Mouse (Mus musculus) gonadal fat pad, adult 2 months (tissue): ENCODE measurements around the gene Tmem135. TPM values are rescaled to one million over a fixed set of nuclear protein-coding genes. Genes with fewer than 3 reads are reported as not detected.
"Not testable (repeated sequence)": the region's sequence is repeated elsewhere in the genome, so short reads cannot be mapped to it uniquely, and the experiment has no call there.

ENCODE experiments used
- DNase-seq: peaks from one replicate; pipeline ENCODE4 v3.0.0-alpha.2; 2012; ENCODE audit warnings: low read depth
- polyA plus RNA-seq: library from polyadenylated mRNA; depleted of rRNA; stranded (reverse); fragments of >200 nt; gene quantifications from 2 replicates; pipeline ENCODE4 v1.2.3, GENCODE M21; 2012

The Tmem135 gene
- polyA plus RNA-seq, 1 experiment, result 108 TPM

DNA sequence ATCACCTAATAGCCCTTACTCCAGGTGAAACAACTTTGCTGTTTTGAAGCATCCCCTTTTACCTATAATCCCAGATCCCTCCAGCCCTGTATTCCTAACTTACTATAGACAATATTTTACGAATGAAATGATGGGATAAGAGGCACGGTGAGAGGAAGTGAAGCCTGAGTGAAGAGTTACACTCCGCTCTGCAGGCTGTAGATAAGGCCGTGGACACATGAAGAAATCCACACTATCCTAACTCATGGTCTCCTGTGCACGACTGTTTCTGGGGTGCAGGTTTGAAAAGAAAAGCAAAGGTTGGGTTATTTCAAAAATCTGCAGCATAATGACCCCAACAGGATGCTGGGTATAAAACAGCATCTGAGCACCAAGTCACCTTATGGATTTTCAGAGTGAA, 77.8 kb downstream of the Tmem135 start:
- no peak for DNase-seq

DNA sequence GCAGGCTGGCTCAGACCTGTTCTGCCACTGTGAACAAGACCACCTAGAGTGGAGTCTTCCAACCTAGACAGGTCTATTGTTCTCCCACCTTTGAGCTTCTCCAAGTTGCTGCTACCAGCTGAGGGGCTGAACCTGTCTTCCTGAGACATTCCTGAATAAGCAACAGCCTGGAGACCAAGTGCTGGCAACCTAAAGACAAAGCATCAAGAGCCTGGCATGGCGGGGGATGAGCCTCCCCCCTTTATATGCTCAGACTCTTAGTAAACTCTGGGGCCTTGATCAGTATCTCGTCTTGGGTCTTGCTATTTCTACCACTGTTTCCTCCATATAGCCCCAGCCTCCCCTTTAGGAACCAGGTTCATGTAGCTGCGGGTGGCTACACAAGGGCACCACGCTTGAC, 81.3 kb downstream of the Tmem135 start:
- DNase-seq, result not testable (repeated sequence)

DNA sequence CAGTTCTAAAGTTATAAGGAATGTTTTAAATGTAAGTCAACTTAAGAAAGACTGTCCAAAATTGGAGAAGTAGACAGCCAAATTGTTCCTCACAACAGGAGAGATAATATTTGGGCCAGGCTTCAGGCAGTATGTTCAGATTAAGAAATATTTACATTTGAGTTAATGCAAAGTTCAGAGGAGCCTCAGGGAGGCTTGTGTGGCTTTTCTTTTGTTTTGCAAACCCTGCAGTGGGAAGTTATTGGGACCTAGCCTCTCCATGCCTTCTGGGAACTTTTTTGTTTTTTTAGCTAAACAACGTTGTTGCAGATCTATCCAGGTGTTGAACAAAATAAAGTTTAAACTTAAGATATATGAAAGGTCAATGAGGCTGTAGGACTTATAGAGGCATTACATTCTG, 84.7 kb downstream of the Tmem135 start:
- DNase-seq, result no peak

DNA sequence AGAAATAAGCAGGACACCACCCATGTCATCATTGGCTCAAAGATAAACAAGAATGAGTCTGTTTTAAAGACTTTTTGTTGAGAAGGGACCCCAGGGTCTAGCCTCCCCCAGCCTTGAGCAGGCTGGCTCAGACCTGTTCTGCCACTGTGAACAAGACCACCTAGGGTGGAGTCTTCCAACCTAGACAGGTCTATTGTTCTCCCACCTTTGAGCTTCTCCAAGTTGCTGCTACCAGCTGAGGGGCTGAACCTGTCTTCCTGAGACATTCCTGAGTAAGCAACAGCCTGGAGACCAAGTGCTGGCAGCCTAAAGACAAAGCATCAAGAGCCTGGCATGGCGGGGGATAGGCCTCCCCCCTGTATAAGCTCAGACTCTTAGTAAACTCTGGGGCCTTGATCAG, 86.9 kb downstream of the Tmem135 start:
- not testable (repeated sequence) for DNase-seq

DNA sequence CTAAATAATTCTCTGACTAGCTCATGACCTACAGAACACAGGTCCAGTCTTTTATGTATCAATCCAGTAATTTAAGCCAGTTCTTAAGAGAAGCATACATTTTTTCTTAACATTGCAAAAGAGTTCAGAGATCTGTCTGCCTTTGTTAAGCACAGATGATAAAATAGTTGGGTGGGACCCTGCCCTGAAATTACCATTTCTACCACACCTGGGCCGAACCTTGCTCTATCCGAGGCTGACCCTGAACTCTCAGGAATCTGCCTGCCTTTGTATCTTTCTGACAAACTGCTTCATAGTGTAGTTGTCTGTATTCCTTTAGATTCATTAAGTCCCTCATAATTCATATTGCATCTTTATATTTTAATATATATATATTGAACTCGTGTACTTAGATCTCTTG, 87.9 kb downstream of the Tmem135 start:
- DNase-seq, result no peak

DNA sequence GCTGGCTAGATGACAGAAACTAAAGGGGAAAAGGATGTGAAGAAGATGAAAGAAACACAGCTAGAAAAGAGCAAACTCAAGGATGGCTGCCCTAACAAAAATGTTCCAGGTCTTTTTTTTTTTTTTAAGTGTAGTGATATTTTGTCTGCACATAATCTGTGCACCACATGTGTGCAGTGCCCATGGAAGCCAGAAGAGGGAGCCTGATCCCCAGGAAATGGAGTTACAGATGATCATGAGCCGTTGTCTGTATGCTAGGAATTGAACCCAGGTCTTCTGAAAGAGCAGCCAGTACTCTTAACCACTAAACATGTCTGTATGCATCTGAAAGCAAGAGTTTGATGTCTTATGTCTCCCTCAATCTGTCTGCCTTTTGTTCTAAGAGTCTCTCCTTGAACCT, 92.5 kb downstream of the Tmem135 start:
- DNase-seq, result no peak

DNA sequence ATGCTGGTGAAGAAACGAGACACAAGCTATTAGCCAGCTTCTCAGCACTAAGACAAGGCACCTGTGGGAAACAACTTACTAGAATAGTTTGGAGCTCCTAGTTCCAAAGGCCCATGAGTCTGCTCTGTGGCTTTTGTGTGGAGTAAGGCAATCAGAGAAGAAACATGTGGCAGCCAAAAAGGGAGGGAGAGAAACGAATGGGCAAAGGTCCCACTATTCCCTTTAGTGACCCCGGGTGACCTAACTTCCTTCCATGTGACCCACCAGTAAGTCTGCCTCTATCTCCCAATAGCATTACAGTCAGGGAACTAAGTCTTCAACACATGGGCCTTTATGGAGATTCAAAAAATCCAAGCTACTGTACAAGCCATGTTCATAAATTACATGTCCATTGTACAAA, 95.1 kb downstream of the Tmem135 start:
- DNase-seq, result no peak

DNA sequence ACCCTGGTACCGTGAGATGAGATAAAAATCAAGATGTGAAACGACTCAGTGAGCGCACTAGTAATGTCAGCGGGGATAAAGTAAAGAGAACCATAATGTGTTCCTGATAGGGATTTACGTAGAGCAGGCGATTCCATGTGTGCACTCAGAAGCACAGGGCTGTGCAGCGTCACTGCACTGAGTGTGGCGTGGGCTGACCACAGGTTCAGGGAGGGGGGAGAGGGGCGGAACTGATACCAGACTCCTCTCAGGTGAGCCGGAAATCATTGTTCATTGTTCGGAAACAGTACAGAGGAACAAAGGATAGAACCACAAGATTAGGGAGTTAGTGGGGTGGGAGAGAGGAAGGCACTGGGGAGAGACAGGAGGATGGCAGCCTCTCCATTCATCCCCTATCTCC, 95.8 kb downstream of the Tmem135 start:
- DNase-seq, result no peak

DNA sequence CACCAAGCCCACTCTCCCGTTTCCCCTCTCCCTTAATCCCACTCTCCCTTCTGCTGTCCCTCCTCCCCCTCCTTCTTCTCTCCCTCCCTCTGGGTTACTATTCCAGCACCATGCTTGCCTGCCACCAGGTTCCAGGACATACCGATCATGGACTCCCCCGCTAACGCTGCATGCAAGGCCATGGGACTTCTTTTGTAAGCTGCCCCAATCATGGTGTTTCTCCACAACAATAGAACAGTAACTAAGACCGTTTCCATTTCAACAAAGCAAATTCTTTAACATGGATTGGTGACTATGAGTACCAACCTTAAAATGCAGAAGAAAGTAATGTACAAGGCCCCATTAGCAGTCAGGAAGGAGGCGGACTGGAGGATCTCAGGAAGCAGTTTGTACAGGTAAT, 97.2 kb downstream of the Tmem135 start:
- DNase-seq, result no peak

DNA sequence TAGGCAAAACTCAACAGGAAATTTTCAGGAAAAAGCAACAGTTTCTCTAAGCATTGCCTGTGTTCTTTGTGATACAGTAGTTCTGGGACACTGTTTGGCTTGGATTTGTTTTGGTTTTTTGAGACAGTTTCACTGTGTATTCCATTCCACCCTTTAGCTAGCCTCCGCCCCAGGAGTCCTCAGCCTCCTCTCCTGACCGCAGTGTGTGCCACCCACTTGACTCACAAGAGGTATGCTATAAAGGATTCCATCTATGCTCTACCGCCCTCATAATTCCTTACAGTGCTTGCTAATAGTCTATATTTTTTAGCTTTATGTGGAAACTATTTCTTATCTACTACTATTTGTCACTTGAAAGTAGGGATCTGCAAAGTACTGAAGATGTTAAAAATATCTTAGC, 99.1 kb downstream of the Tmem135 start:
- no peak for DNase-seq

DNA sequence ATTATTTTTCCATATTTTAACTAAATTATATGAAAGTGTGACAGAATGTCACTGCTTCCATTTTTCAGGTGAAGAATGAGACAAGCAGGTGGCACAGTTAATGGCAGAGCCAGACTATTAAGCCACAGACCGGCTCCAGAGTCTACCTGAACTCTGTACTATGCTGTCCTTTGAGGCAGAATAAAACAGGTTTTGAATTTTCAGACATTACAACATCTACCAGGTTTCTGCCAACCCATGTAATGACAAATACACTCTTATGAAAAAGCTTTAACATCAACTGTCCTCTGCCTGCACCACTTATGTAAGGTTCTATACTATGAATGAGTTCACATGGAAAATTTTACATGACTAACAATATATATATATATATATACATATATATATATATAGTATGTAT, 100.3 kb downstream of the Tmem135 start:
- no peak for DNase-seq

DNA sequence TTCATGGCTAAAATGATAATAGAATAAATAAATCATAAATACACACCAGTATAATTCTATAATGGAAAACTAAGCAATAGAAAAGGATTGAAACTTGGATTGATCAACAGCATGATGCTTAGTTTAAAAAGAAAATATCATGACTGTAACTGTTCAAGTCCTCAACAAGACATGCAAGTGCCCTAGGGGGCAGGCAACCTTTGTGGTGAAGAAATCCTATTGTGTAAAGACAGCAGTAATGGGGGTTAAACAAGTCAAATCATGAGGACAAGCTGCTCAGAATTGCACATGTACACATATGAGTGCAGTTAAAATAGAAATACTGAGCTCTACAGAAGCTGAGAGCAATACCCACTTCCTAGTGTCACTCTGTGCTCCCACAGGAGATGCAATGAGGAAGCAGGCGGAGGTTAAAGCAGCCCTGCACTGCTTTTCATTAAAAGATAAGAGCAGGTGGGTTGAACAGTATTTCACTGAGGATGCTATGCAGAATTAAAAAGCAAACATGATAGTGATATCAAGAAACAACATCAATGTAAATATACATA, 105.0 kb downstream of the Tmem135 start:
- DNase-seq, result no peak

DNA sequence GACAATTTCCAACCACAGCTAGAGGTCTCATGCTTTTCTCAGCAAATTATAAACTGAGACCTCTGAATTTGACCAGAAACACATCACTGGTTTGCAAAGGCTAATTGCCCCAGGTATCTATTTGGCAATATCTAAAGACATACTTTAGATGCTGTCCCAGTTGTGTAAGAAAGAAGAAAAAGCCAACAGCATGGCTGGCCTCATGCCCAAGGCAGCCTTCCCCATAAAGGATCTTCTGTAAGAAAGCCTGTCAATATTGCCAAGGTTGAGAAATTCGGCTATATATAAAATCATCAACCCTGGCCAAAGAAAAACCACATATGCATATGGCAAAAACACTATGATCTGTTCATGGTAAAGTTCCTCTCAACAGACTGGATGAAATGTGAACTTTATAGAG, 107.1 kb downstream of the Tmem135 start:
- DNase-seq, result peak; percentile 96

DNA sequence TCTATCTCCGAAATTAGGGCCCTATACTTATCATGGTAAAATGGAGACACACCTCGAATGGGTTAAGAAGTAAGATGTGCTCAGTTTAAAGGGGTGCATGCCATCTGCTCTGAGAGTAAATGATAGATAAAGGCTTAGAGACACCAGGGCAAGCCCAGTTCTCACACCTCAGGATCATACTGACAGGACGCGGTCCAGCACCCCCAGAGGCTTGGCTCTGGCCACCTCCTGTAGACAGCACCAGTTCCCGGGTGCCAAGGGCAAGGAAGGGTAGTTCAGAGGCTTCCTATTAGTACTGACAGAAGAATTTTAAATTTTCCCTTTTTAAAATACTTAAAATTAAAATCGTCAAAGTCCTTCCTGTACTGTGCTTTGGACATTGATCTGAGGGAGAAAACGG, 121.4 kb downstream of the Tmem135 start:
- DNase-seq, result no peak

DNA sequence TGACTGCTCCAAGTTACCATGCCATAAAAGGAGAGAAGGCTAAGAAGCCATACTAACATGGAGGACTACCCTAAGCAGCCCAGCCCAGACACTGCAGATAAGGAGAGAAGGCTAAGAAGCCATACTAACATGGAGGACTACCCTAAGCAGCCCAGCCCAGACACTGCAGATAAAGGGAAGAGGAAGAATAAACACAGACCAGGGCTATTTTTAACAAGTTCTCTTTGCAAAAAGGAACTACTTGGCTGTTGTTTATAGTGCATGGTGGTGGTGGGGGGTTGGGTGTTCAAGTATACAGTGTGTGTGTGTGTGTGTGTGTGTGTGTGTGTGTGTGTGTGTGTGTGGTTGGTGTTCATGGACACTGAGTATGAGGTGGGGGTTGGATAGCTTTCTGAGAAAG, 133.6 kb downstream of the Tmem135 start:
- DNase-seq, result not testable (repeated sequence)

DNA sequence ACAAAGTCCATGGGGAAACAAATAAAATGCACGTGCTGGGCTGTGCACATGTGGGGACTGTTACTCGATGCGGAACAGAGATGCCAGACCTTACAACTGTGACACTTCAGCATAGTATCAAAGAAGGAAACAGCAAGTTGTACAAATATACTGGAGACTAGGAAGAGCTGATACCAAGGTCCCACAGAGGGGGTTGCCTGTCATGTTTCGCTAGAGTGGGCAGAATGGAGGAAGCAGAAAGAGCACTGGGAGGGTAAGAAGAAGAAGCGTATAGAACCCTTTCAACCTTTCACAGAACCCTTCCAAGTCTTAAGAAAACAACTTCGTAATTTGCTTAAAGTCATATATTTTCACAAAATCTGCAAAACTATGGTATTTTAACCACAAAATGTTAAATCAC, 134.2 kb downstream of the Tmem135 start:
- no peak for DNase-seq

DNA sequence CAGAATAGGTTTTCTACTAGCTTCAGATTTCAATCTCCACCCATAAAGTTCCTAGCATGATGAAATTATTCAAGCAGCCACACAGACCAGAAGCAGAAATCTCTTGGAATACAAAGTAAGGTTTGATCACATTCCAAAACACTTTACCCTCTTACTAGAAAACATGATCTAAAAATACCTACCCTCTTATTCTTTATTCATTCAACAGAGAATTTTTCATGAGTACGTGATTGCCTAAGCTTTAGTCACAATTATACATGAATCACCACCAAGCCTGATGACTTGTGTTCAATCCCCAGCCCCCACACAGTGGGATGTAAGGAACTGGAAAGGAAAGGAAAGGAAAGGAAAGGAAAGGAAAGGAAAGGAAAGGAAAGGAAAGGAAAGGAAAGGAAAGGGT, 136.5 kb downstream of the Tmem135 start:
- no peak for DNase-seq

DNA sequence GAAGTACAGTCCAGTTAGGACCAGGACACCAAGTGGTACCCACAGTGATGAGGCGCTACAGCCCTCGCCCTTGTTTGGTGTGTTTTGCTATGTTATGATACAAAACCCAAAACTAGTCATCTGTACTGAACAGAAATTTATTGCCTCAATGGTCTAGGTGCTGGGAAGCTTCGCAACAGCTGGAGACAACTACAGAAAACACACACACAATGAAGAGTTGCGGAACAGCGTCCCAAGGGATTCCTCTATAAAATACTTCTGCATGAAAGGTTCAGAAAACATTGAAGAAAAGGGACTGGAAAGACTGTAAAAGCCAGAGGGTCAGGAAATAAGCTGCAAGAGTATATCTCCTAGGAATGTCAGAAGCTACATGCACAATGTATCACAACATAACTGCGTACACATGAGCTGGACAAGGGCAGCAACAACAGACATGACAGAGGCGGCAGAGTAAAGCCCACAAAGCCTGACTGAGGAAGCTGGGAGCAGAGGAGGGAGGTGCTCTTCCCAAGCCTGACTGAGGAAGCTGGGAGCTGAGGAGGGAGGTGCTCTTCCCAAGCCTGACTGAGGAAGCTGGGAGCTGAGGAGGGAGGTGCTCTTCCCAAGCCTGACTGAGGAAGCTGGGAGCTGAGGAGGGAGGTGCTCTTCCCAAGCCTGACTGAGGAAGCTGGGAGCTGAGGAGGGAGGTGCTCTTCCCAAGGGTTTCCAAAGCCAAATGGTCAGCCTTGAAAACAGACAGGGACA, 137.8 kb downstream of the Tmem135 start:
- no peak for DNase-seq

DNA sequence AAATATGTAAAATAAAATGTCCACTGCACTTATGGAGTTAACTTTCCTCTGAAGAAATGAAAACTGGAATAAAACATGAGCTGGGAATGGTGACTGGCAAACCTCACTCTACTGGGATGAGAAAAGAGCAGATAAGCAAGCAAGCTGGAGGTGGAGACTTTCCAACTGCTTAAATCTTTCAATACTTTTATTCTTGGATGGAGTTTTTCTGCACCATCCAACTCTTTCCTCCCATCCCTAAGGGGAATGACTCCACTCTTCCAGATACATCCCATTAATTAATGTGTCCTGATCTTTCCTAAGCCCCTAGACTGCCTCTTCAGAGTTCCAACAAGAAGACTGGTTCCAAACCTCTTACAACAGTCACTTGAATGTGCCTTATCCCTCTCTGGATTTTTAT, 143.1 kb downstream of the Tmem135 start:
- DNase-seq, result no peak

DNA sequence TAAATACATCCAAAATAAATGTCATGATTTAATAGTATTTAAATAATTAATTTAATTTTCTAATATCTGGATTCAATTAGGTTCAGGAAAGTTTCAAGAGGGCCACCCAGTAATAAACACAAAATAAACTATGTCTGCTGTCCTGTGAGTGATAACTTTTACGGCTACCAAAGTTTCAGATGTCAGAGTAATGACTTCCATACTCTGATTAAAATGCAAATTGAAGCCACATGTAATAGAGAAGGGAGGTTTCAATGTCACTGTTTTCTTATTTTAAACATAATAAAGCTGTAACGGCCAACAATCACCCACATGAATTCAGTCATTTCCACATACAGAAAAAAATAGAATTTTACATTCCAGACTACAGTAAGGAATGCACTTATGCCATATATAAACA, 145.2 kb downstream of the Tmem135 start:
- DNase-seq, result no peak

DNA sequence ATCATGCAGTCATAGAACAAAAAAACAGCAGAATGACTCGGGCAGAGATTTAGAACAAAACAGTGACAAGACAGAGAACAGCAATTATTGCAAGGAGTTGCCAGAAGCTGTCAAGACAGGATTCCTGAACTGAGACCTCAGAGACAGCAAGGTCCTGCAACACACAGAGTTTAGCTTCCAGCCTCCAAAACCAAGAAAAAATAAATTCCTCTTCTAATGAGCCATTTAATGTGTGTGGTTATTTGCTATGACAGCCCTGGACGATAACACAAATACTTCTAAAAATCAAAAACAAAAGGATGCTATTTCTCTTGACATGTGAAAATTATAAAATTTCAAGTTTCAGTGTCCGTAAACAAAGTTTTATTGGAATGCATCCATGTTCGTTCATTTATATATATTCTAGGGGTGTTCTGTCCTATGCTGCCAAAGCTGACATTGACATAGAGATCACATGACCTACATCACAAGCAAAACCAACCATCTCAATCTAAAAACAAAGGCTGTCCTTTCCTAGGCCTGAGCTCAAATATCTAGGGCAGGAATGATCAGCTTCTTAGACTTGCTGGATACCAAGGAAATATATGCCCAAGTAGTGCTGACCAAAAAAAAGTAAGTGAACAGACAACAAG, 146.0 kb downstream of the Tmem135 start:
- no peak for DNase-seq

DNA sequence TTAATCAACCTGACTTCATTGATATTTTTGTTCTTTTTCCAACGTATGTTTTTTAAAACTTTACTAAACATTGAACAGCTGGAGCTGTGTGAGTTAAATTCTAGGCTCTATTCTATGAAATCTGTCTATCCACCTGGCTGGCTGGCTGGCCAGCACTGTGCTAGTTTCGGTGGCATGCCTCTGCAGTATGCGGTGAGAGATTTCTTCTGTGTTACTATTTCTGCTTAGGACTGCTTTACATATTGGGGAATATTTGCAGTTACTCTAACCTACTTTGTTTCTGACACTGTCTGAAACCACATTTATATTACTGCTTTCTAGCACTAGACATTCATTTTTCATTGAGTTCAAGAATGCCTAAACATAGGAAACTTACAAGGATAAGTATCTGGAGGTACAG, 150.2 kb downstream of the Tmem135 start:
- no peak for DNase-seq

DNA sequence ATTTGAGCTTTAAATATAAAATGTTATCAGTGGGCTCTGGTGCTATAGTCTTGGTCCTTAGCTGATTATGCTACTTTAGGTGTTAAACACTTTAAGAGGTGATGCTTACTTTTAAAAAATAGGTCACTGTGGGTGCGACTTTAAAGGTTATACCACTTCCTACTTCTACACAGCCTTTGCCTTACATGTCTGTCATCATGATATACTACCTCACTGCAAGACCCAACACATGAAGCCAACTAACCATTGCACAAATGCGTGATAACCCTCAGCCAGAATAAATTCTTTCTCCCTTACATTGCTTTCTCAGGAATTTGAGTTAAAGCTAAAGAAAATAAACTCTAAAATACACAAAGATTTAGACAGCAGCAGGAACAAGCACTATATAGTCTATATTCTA, 150.7 kb downstream of the Tmem135 start:
- DNase-seq, result no peak
